Mouse (Mus musculus) cerebellum, adult 2 months (tissue): Measurements from ENCODE around the gene Gm4846.
"Not testable (repeated sequence)": the region's sequence is repeated elsewhere in the genome, so short reads cannot be mapped to it uniquely, and the experiment has no call there.

Source experiments
- CTCF ChIP-seq: fragments of 200-500 bp; IDR thresholded peaks from 2 replicates; pipeline ENCODE4 v1.5.1; 2011; ENCODE audit warnings: low read depth, mild to moderate bottlenecking, control low read depth, low read length, moderate library complexity, borderline replicate concordance; ENCODE audit not compliant: insufficient read depth
- POLR2A ChIP-seq: fragments of 200-500 bp; IDR thresholded peaks from 2 replicates; pipeline ENCODE4 v1.6.1; 2011; ENCODE audit warnings: low read length, control low read depth, borderline replicate concordance; ENCODE audit not compliant: insufficient read depth

GRCm38 (mm10) chr1:166504206-166504605 lies 6.8 kb upstream of the Gm4846 start:
- TF ChIP-seq CTCF, POLR2A: not testable (repeated sequence)
